Mouse (Mus musculus) MEL (cell line): ENCODE measurements at regions not wholly inside any gene's neighbourhood (a gene's known extent, or its start where the extent isn't known, plus 50 kb on each side); places are given as distances from the start of the nearest gene placed in this dataset.

Experiments used
- CTCF ChIP-seq, 3 experiments: IDR thresholded peaks in 2 of 3; conservative IDR thresholded peaks in 1 of 3; 2 replicates each; pipeline ENCODE4 v1.5.1; 2011 to 2012; ENCODE audit warnings: low read length in 3 of 3, low read depth in 2 of 3, mild to moderate bottlenecking in 2 of 3, improper control_type of control experiment in 1 of 3, inconsistent platforms in 1 of 3, mixed read lengths in 1 of 3, moderate library complexity in 1 of 3; ENCODE audit not compliant: control insufficient read depth in 1 of 3, insufficient read depth in 1 of 3, poor library complexity in 1 of 3, severe bottlenecking in 1 of 3
- GABPA ChIP-seq: IDR thresholded peaks from 2 replicates; pipeline ENCODE4 v1.6.1; 2012; ENCODE audit warnings: low read depth, mild to moderate bottlenecking, inconsistent platforms, low read length, improper control_type of control experiment, moderate library complexity
- POLR2A ChIP-seq, 2 experiments: IDR thresholded peaks; 2 replicates each; pipeline ENCODE4 v1.6.1; 2011 to 2012; ENCODE audit warnings: low read length in 2 of 2, mild to moderate bottlenecking in 2 of 2, control low read depth in 1 of 2, improper control_type of control experiment in 1 of 2, low read depth in 1 of 2, moderate library complexity in 1 of 2; ENCODE audit not compliant: control insufficient read depth in 1 of 2, insufficient read depth in 1 of 2, poor library complexity in 1 of 2
- RCOR1 ChIP-seq: IDR thresholded peaks from 2 replicates; pipeline ENCODE4 v1.6.1; 2012; ENCODE audit warnings: low read depth, mild to moderate bottlenecking, inconsistent platforms, low read length, improper control_type of control experiment
- TAL1 ChIP-seq: IDR thresholded peaks from 2 replicates; pipeline ENCODE4 v1.6.1; 2012; ENCODE audit warnings: mild to moderate bottlenecking, inconsistent platforms, low read length, moderate library complexity, mixed read lengths
- UBTF ChIP-seq: IDR thresholded peaks from 2 replicates; pipeline ENCODE4 v1.6.1; 2012; ENCODE audit warnings: low read depth, mild to moderate bottlenecking, inconsistent platforms, low read length, improper control_type of control experiment, moderate library complexity, borderline replicate concordance; ENCODE audit not compliant: insufficient read depth

DNA sequence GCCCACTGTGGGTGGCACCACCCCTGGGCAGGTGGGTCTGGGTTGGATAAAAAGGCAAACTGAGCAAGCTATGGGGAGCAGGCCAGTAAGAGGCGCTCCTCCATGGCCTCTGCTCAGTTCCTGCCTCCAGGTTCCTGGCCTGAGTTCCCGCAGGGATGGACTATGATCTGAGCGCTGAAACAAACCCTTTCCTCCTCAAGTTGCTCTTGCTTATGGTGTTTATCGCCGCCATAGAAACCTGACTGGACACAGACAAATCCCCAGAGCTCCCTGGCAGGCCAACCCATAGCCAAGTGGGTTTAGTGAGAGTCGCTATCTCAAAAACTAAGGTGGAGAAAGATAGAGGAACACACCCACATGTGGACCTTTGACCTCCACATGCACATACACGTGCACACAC lies 67.2 kb upstream of the Ptpn1 start:
- TF ChIP-seq CTCF (IDR thresholded peaks at IDR 0.05 in 2 of 3, conservative IDR thresholded peaks at IDR 0.05 in 1 of 3; ENCODE audit: control insufficient read depth in 1 of 3, insufficient read depth in 1 of 3, low read depth in 2 of 3, low read length in 3 of 3, poor library complexity in 1 of 3, severe bottlenecking in 1 of 3), result no peak
- no peak for TF ChIP-seq POLR2A (IDR thresholded peaks at IDR 0.05; ENCODE audit: control insufficient read depth in 1 of 2, insufficient read depth in 1 of 2, low read depth in 1 of 2, low read length in 2 of 2, poor library complexity in 1 of 2)
- TF ChIP-seq TAL1, result no peak
- no peak for TF ChIP-seq UBTF
- no peak for TF ChIP-seq GABPA
- no peak for TF ChIP-seq RCOR1
